Mouse (Mus musculus) gastrocnemius, postnatal 14 days (tissue): ENCODE results near the gene Dok3. TPM values are rescaled to one million over a fixed set of nuclear protein-coding genes. Genes with fewer than 3 reads are reported as not detected.

Source experiments
- DNase-seq: peaks from one replicate; pipeline ENCODE4 v3.0.0; 2021; ENCODE audit warnings: mixed read lengths
- intact Hi-C: fragments of 180-260 bp; cut with DNase I; formaldehyde crosslinking; loops from one replicate; pipeline ENCODE4 v1.15.1; 2025; ENCODE audit warnings: low total_unique reads
- microRNA-seq, 2 experiments: library from miRNA; unstranded; fragments of <30 nt; microRNA quantifications; one replicate each; pipeline ENCODE4 v1.2.0; 2021
- total RNA-seq, 2 experiments: library from RNA; stranded (reverse); gene quantifications; 2 replicates each; pipeline ENCODE4 v1.2.3; 2021

Gene Dok3
- total RNA-seq, 2 experiments from 2014 or later: 0.82 to 1.6 TPM

- peak; percentile 69 for DNase-seq
- intact Hi-C loops: no loop called here
Observed at GRCm38 (mm10) chr13:55486029-55486794, 42.9 kb downstream of the Dok3 start.

DNA sequence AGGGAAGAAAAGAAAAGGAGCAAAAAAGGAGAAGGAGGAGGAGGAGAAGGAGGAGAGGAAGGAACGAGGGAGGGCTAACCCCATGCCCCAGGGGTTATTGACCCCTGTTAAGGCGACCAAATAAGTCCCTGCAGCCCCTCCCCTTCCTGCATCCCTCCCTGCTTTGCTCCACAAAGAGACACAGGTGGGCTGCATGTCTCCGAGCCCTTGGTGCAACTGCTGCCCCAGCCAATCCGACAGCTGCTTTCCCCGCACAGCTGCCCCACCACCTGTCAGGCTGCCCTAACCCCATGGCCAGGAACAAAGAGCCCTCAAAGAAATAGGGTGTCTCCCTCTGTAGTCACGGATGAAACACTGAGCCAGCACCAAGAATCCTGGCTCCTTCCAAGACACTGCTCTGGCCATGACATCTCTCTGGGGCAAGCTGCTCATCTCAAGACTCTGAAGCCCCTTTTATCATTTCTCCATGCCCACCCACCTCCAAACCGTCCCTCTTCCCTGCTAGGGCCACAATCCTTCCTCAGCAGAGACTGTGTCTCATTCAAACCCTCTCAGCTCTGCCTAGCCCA lies 44.5 kb downstream of the Dok3 start:
- intact Hi-C loops: no loop called here
- no peak for DNase-seq

- no peak for DNase-seq
- intact Hi-C loops: no loop called here
Observed at GRCm38 (mm10) chr13:55483593-55483992, 45.5 kb downstream of the Dok3 start.

- intact Hi-C loops: no loop called here
- DNase-seq: no peak
Observed at GRCm38 (mm10) chr13:55483071-55483470, 46.0 kb downstream of the Dok3 start.

DNA sequence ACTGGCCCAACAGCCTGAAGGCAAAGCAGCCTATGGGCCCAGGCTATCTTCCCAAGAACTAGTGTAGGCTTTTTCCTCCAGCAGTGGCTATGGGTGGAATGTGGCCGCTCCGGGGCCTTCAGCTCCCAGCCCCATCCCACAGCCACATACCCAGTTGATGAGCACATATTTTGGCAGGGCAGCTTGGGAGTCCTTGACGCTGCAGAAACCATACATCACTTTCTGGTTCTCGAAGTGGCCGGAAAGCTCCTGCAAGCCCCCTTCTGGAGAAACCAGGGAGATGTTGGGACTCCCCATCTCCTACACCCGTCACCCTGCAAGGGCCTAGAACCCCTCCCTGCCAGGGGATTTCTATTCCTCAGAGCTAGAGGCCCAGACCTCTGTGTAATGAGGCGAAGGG lies 46.6 kb downstream of the Dok3 start:
- intact Hi-C loops: no loop called here
- no peak for DNase-seq

- no peak for DNase-seq
- intact Hi-C loops: loop anchor here (5.0 kb wide), 1 partner anchor 32 kb away; the partner anchor contains the start of gene Pdlim7
Observed at GRCm38 (mm10) chr13:55479929-55480328, 49.2 kb downstream of the Dok3 start.

GRCm38 (mm10) chr13:55479008-55479407 lies 50.1 kb downstream of the Dok3 start:
- intact Hi-C loops: loop anchor here (5.0 kb wide), 1 partner anchor 33 kb away; the partner anchor contains the start of gene Pdlim7
- no peak for DNase-seq

DNA sequence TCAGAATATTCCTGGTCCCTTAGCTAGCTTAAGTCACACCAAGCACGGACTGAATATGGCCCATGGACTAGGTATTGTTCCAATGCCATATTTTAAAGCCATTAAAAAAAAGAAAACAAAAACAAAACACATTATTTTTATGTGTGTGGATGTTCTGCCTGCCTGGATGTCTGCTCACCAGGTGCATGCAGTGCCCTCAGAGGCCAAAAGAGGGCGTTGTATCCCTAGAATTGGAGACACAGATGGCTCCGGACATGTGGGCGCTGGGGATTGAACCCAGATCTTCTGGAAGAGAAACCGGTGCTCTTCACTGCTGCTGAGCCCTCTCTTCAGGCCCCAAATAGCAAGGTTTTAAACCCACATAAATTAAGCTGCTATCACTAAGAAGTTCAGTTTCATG lies 51.1 kb downstream of the Dok3 start:
- DNase-seq: no peak
- intact Hi-C loops: loop anchor here (5.0 kb wide), 1 partner anchor 34 kb away; the partner anchor contains the start of gene Pdlim7

DNA sequence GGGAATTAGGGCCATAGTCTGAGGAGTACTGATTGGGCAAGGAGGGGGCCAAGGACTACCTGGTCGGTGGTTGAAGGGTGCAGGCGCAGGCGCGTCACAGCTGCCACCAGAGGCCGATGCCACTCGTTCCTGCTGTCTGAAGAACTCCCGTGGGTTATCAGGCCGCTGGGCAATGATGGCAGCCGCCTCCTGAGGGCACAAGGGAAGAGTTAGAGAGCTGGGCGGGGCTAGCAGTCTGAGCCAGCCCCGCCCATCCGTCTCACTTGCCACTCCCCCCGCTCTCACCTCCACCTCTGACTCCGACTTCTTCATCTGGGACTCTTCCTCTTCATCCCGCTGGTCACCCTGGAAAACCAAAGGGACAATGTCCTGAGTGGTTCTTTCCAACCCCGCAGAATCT lies 51.6 kb downstream of the Dok3 start:
- intact Hi-C loops: loop anchor here (5.0 kb wide), 1 partner anchor 35 kb away; the partner anchor contains the start of gene Pdlim7
- no peak for DNase-seq

DNA sequence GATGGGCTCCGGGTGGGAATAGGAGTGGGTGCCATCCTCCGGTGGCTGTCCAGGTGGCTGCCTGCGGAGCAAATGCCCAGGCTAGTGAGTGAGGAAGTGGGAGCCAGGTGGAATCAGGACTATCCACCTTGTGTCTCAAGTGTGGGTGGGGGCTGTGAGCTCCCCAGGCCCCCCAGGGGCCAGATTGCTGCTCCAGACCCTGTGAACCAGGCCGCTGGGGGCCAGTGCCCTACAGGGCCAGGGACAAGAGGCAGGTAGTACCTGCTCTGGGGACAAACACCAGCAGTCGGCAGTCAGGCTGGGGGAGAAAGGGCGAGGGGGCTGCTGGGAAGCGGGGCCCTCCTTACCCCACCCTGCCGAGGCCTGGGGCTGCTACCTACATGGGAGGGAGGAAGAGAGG lies 52.8 kb downstream of the Dok3 start:
- intact Hi-C loops: loop anchor here (5.0 kb wide), 1 partner anchor 36 kb away; the partner anchor contains the start of gene Pdlim7
- DNase-seq: no peak

GRCm38 (mm10) chr13:55475750-55476149 lies 53.3 kb downstream of the Dok3 start:
- intact Hi-C loops: loop anchor here (5.0 kb wide), 1 partner anchor 37 kb away; the partner anchor contains the start of gene Pdlim7
- DNase-seq: no peak

- DNase-seq: no peak
- intact Hi-C loops: loop anchor here (5.0 kb wide), 1 partner anchor 38 kb away; the partner anchor contains the start of gene Pdlim7
Observed at GRCm38 (mm10) chr13:55474621-55475069, 54.5 kb downstream of the Dok3 start.

DNA sequence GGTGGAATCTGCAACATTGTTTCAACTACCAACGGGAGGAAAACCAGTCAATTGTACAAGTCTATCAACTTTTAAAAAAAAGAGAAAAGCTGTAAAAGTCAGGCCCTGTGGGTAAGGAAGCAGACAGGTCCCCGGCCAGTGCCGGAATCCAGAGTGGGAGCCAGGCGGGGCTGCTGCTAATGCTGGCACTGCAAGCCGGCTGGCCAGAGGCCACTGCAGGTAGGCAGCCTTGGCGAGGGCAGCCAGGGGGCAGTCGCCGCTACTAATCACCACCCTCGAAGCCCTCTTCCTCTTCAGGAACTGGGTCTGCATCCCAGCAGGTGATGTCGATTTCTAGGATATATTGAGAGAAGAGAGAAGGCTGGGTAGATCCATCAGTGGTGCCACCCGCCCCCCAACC lies 55.1 kb downstream of the Dok3 start:
- intact Hi-C loops: no loop called here
- no peak for DNase-seq

Small RNA genes within 50 kb of the gene (microRNA-seq; reads per million reads assigned to microRNA genes)
- gene Mir6944: 21.1 to 27.4 reads per million in 2 experiments
- 8.3 to 8.5 reads per million in 2 experiments for gene Mir6945

Other genes starting within 250 kb of the Dok3 start
- gene Prelid1, start 208.8 kb downstream of the Dok3 start, total RNA-seq: 10 to 100 TPM; 48.0 to 59.0 TPM
- gene Rab24, start 207.3 kb downstream of the Dok3 start, total RNA-seq: 10 to 100 TPM; 31.1 to 31.7 TPM
- gene Mxd3, start 199.5 kb downstream of the Dok3 start, total RNA-seq: 1 to 10 TPM; 3.0 to 3.4 TPM
- gene Lman2, start 166.5 kb downstream of the Dok3 start, total RNA-seq: 10 to 100 TPM; 32.2 to 34.6 TPM
- gene Rgs14, start 159.6 kb downstream of the Dok3 start, total RNA-seq: under 1 TPM; 0.22 to 0.29 TPM
- not detected for gene Slc34a1, start 131.1 kb downstream of the Dok3 start, total RNA-seq
- gene Pfn3, start 114.1 kb downstream of the Dok3 start, total RNA-seq: not detected
- not detected for gene F12, start 102.5 kb downstream of the Dok3 start, total RNA-seq
- gene Grk6, start 84.2 kb downstream of the Dok3 start, total RNA-seq: 10 to 100 TPM; 12.1 to 12.6 TPM
- gene Prr7, start 65.0 kb downstream of the Dok3 start, total RNA-seq: 1 to 10 TPM; 1.0 to 1.6 TPM
- 10 to 100 TPM; 31.3 to 37.5 TPM for gene Dbn1, start 41.2 kb downstream of the Dok3 start, total RNA-seq
- 100 to 1,000 TPM; 588 to 612 TPM for gene Pdlim7, start 15.6 kb downstream of the Dok3 start, total RNA-seq
- gene Ddx41, start 7.4 kb upstream of the Dok3 start, total RNA-seq: 1 to 10 TPM; 8.8 to 9.5 TPM
- 10 to 100 TPM; 12.8 to 15.4 TPM for gene Fam193b, start 41.8 kb upstream of the Dok3 start, total RNA-seq
- 100 to 1,000 TPM; 139 to 149 TPM for gene Tmed9, start 44.4 kb upstream of the Dok3 start, total RNA-seq
- 1 to 10 TPM; 6.2 to 7.3 TPM for gene B4galt7, start 70.6 kb upstream of the Dok3 start, total RNA-seq
- 10 to 100 TPM; 10.1 to 11.1 TPM for gene Caml, start 93.7 kb upstream of the Dok3 start, total RNA-seq
- 10 to 100 TPM; 19.7 to 21.2 TPM for gene Ddx46, start 105.7 kb upstream of the Dok3 start, total RNA-seq
- 10 to 100 TPM; 30.9 to 32.9 TPM for gene B230219D22Rik, start 163.8 kb upstream of the Dok3 start, total RNA-seq
- gene Txndc15, start 185.4 kb upstream of the Dok3 start, total RNA-seq: 10 to 100 TPM; 27.8 to 27.9 TPM
- gene Pcbd2, start 198.1 kb upstream of the Dok3 start, total RNA-seq: 10 to 100 TPM; 23.4 to 24.0 TPM